Mouse (Mus musculus) embryo, embryonic 9.5 days (tissue): ENCODE results near the gene Gm17324.
A peak's percentile ranks its signal among the peaks of the same experiment; 100 is the strongest.

Experiments
- DNase-seq: peaks from one replicate; pipeline ENCODE4 v3.0.0-alpha.2; 2017; ENCODE audit errors: extremely low spot score

The Gm17324 gene

DNA sequence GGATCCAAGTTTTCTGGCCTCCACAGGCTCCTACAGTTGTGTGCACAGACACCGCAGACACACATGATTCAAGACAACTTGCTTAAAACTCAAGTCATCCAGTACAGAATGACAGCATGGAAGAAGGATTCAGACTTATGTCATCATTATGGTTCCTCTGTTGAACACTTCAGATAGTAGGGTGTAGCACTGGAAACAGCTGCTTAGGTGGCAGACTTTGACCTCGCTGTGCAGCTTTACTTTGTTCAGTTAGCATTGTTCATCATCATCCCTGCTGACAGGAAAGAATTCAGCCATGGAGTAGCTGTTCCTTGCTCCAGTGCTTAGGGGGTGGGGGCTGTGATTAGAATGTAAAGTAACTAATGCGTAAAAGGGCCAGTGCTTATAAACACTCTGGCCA, 17.1 kb upstream of the Gm17324 start:
- DNase-seq: no peak

DNA sequence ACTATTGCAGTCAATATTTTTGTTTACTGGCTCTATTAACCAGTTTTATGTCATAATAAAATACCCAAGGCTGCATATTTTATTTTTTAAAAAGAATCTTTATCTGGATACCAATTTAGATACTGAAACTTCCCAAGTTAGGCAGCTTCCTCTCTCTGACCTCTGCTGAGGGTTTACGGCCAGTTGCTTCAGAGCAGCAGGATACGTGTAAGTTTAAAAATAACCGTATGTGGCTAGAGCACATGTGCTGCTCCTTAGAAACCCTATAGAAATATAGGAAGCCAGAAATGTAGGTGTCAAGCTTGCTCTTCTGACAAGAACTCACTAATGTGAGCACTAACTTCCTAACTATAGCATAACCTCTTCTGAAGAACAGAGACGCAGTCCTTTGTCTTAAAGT, 14.8 kb upstream of the Gm17324 start:
- DNase-seq: no peak

DNA sequence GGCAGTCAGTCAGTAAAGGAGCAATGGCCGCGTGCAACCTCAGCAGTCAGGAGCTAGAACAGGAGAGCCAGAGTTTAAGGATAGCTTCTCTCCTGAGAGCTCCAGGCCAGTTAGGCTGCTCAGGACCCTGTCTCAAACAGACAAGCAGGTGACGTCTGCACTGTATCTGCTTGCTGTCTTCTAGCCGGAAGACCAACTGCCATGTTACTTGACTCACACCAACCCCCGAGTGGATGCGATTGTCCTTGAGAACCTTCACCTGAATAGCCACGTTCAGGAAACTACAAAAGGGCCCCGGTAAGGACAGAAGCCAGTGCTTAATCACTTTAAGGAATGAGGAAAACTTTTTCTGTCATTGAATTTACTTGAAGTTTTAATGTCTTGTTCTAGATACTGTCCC, 8.4 kb upstream of the Gm17324 start:
- DNase-seq: no peak

DNA sequence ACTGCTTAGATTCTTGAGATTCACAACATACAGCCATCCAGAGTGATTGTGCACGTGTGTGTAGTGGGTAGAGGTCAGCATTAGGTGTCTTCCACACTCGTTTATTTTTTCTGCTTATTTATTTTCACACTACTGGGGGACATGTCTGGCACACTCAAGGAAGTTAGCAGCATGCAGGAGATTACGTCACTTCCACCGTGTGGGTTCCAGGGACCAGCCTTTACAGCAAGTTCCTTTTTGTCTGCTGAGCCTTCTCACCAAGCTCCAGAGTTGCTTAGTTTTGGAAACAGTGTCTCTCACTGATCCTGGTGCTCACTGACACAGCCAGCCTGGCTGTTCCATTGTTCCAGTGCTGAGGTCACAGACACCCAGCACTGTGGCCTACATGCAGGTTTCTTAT, 2.8 kb upstream of the Gm17324 start:
- no peak for DNase-seq

DNA sequence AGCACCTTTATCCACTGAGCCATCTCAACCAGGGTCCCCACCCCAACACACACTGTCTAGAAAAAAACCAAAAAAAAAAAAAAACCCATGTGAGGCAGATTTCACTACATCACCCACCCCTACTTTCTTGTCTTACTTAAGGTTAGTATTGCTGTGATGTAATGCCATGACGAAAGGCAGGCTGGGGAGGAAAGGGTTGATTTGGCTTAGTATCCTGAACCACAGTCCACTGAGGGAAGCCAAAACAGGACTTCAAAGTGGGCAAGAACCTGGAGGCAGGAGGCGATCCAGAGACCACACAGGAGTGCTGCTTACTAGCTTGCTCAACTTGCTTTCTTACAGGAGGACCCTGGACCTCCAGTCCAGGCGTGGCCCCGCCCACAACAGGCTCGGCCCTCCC, 1.8 kb upstream of the Gm17324 start:
- no peak for DNase-seq

DNA sequence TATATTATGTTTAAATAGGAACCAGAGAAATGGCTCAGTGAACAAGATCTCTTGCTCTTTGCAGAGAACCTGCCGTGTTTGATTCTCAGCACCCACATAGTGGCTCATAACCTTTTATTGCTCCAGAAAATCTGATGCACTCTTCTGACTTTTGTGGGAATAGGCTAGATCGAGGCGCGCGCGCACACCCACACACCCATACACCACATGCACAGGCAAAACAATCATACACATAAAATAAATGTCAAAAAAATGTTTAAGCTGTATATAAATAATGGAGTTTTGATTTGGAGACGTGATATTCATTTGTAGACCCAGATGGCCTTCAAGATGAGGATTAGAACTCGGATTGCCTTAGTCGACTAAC, 997 bp downstream of the Gm17324 start:
- no peak for DNase-seq

DNA sequence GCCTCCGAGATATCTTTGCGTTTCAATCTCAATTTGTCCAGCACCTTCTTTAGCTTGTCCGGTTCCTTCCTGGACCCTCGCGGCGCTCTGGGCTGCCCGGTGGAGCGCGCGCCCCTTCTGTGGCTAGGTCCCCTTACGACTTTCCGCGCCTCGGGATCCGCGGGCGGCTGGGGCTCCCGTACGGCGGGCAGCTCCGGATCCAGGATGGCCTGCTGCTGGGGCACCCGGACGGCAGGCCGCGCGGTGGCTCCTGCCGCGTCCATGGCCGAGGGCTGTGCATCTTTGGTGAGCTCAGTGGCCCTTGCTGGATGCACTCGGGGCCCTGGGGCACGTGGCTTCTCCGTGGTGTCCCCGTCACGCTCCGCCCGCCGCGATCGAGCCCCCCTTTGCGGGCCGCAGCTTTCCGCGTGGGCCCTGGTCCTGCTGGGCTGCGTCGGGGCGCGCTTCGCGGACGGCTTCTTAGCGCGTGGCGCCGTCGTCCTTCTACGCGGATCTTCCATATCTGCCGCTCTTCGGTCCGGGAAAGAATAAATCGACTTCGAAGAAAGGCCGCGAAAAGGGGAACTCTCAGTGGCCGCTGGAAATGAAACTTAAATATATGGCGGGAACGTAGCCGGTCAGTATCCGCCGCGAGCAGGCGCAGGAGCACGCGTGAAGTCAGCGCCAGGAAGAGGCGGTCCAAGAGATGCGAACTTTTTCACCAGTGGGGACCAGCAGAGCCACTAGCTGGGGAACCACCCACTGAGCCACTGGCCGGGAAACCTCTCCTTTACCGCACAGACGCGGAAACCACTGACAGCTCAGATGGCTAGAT, 5.8 kb downstream of the Gm17324 start, which contains the start of gene Cgas:
Cgas (minus strand) TSS at position 659 of the 814 bp plus-strand sequence.
- peak; percentile 51 for DNase-seq

DNA sequence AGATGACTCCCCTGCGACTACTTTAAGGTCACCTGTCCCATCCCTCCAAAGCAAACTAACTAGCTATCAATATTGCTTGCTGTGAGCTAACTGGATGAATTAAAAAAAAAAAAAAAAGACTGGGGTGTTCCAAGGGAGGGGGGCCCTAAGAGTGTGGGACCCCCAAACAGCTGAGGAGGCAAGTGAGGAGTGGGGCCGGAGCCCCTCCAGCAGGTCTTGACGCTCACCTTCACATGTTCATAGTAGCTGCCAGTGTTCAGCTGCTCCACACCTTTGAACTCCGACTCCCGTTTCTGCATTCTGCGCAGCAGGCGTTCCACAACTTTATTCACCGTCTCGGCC, 6.4 kb downstream of the Gm17324 start:
- no peak for DNase-seq

DNA sequence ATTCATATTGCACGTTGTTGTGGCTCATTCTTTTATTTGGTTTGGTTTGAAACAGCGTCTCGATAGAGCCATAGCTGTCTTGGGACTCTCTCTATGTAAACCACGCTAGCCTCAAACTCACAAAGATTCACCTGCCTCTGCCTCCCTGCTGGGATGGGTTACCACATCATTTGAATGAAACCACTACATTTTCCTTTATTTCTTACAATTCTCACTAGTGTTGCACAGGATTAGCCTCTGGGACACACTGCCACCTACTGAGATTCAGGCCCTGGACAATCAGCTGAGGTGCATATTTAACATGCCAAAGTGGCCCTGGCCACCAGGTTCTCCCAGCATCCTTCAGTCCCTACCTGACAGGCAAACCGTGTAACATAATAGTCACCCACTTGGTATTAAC, 9.2 kb downstream of the Gm17324 start:
- DNase-seq: no peak

DNA sequence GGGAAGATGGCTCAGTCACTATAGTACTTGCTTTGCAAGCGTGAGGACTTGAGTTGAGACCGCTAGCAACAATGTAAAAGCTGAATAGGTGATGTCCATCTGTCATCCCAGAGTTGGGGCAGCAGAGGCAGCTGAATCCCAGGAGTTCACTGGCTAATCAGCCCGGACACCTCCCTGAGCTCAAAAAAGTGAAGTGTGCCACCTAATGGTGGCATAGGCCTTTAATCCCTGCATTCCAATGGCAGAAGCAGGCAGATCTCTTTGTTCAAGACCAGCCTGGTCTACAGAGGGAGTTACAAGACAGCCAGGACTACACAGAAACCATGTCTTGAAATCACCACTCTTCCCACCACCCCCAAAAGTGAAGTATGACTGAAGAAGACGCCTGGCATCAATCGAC, 16.1 kb downstream of the Gm17324 start:
- DNase-seq: no peak

DNA sequence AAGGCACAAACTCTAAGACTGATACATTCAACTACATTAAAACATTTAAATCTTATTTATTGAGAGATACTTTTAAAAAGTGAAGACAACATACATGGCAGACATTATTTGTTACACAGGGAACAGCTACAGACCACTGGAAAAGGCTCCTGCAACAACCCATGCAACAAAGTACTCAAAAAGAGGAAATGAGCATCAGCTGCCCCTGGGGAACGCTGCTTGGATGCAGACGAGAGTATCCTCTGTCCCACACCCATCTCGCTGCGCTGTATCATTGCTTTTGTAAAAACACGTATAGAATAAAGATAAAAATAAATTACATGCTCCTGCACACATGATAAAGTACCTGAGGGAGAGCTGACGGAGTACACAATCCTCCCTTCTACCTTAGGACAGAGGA, 18.1 kb downstream of the Gm17324 start:
- no peak for DNase-seq

DNA sequence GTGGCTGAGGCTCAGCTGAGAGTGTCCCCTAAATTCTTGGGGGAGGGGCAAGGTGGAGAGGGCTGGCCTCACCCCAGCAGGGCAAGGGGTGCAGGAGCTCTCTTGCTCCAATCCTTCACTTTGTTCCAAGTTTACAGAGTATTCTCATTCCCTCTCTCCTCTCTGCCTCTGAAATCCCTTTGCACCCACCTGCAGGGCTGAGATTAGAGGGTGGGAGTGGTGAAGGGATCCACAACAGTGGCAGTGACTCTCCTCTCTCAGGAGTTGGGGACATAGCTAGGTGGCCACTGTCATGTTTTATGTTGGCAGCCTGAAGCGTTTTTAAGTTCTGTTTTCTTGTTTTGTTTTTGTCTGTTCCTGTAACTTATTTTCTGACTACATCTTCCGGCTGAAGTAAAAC, 19.0 kb downstream of the Gm17324 start:
- DNase-seq: no peak

DNA sequence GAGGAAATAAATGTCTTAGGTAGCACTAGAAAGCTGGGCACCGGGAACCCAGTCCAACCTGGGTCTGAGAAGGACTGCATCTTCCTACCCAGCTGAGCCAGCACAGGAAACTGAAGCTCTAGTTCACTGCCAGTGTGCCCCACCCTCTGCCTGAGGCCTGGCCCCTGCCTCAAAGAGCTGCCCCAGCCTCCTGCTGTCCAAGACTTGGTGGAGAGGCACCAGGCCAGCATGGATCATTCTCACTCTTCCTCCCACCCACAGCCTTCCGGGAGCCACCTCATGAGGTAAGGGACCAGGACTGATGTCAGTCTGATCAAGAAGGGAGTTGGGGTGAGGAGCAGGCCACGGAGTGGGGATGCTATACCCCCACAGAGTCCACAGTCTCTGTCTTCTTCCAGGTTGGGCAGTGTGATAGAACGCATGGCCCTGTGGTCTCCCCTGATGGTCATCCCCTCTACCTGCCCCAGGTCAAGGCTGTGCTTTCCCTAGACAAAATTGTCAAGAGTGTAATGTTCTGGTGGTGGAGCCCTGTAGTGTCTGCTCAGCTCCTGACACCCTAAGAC, 19.6 kb downstream of the Gm17324 start:
- DNase-seq: no peak

DNA sequence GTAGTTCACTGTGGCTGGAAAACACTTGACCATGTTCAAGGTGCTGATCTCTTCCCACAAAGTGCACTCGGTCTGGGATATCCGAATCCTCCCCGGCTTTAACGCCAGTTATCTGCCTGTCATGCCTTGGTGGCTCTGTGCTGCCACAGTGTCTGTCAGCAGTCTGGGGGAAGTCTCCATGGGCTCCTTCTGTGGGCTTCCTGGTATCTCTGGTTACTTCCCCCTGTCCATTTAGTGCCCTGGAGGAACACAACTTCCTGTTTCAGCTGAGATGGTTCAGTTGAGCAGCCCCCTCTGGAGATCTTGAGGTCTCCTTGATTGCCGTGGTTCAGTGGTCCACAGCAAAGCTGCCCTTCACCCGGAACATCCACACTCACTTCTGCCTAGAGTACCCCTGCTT, 20.4 kb downstream of the Gm17324 start:
- DNase-seq: no peak

DNA sequence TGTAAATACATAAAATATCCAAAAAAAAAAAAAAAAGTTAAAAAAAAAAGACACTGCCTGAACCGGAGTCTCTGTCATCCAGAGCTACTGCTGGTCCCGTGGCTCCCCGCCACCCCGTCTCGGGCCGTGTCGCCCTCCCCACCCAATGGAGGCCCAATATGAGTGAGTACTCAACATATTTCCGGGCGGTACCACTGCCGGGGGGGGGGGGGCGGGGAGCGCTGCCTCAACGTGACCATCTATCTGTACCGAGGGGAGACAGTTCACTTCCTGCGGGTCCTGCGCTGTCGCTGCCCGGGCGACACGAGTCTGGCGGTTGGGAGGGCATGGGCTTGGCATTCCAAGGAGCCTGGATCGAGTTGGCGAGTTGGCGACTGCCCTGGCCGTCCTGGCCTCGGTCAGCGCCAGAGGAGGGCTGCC, 21.2 kb downstream of the Gm17324 start:
- peak; percentile 16 for DNase-seq

DNA sequence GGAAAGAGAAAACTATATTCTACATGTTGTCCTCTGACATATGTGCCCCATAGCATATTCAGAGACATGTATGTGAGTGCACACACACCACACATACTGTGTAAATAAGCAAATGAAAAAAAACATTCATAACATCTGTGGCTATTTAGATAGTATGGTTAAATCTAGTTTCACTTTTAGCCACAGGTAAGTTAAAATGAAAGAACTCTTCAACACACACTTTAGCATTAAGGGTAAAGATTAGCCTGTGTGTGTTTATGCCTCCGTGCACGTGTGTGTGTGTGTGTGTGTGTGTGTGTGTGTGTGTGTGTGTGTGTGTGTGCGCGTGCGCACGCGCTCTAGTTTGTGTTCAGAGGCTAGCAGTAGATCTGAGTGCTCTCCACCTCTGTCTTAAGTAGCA, 47.0 kb downstream of the Gm17324 start:
- DNase-seq: no peak

DNA sequence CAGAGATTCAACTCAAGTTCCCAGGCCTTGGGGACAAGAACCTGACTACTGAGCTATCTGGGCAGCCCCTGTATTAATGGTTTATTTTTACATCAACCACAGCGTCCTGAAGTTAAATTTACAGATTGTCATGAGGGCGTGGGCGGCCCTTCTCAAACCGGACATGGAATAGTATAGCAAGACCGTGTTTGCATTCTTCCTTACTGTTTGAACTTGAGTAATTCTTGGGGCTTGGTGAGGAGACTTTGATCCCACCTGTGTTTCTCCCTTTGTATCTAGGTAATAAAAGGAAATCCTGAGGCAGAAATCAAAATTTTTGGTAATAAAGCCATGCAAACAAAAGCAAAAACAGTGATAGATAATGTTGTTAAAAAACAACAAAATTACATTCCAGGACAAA, 48.0 kb downstream of the Gm17324 start:
- no peak for DNase-seq
